Mouse (Mus musculus) induced T-regulatory cell, adult 2 months (primary cell): ENCODE data around the gene Olfr1202.

ENCODE experiments used
- DNase-seq: peaks from one replicate; pipeline ENCODE4 v3.0.0-alpha.2; 2012; ENCODE audit warnings: low read depth

Olfr1202 gene

GRCm38 (mm10) chr2:88814196-88814595 lies at the start of gene Olfr1202:
Gene Olfr1202 (plus strand): TSS chr2:88814496.
- no peak for DNase-seq

- DNase-seq: no peak
Measured at GRCm38 (mm10) chr2:88770388-88770787, 43.9 kb upstream of the Olfr1202 start, which contains the start of gene Olfr1200. Gene Olfr1200 (minus strand): TSS chr2:88770488.

GRCm38 (mm10) chr2:88792736-88793135 lies 21.6 kb upstream of the Olfr1202 start, which contains the start of gene Olfr1201:
Gene Olfr1201 (plus strand): TSS chr2:88793036.
- DNase-seq: no peak

- no peak for DNase-seq
Measured at GRCm38 (mm10) chr2:88829437-88829836, 15.1 kb downstream of the Olfr1202 start, which contains the start of gene Olfr1205. Gene Olfr1205 (plus strand): TSS chr2:88829737.

GRCm38 (mm10) chr2:88838477-88838876 lies 24.2 kb downstream of the Olfr1202 start:
- DNase-seq: no peak

- no peak for DNase-seq
Measured at GRCm38 (mm10) chr2:88848992-88849391, 34.7 kb downstream of the Olfr1202 start, which contains the start of gene Olfr1204. Gene Olfr1204 (plus strand): TSS chr2:88849292.

- DNase-seq: no peak
Measured at GRCm38 (mm10) chr2:88862931-88863330, 48.6 kb downstream of the Olfr1202 start, which contains the start of gene Olfr1206. Gene Olfr1206 (plus strand): TSS chr2:88863231.
